Mouse (Mus musculus) liver, postnatal 0 days (tissue): ENCODE results near the gene Tcf3. TPM values are rescaled to one million over a fixed set of nuclear protein-coding genes. Genes with fewer than 3 reads are reported as not detected.

Experiments
- ATAC-seq: fragments of 200-750 bp; cut with Nextera tagmentation; 2 replicates; pipeline ENCODE4 v1.8.0; 2017; ENCODE audit warnings: mild to moderate bottlenecking, moderate library complexity
- DNase-seq: peaks from one replicate; pipeline ENCODE4 v3.0.0-alpha.2; 2016
- H3K27ac ChIP-seq: fragments of 300-500 bp; sonication (generic); 2 replicates; pipeline ENCODE4 v1.5.1; 2014; ENCODE audit warnings: antibody characterized with exemption, moderate library complexity, mild to moderate bottlenecking, low read depth
- H3K27me3 ChIP-seq: fragments of 300-500 bp; sonication (generic); 2 replicates; pipeline ENCODE4 v1.6.1; 2014; ENCODE audit warnings: low read length, control low read depth, mixed read lengths; ENCODE audit not compliant: insufficient read depth
- H3K36me3 ChIP-seq: fragments of 300-500 bp; sonication (generic); replicated peaks from 2 replicates; pipeline ENCODE4 v1.6.1; 2014; ENCODE audit warnings: mild to moderate bottlenecking, control low read depth, low read length, moderate library complexity, mixed read lengths; ENCODE audit not compliant: insufficient read depth
- H3K4me1 ChIP-seq: fragments of 300-500 bp; sonication (generic); 2 replicates; pipeline ENCODE4 v1.6.1; 2014; ENCODE audit warnings: antibody characterized with exemption, mild to moderate bottlenecking, control low read depth; ENCODE audit not compliant: insufficient read depth
- H3K4me2 ChIP-seq: fragments of 300-500 bp; sonication (generic); 2 replicates; pipeline ENCODE4 v1.6.1; 2014; ENCODE audit warnings: low read depth, mild to moderate bottlenecking, low read length, moderate library complexity, mixed read lengths
- H3K4me3 ChIP-seq: fragments of 300-500 bp; sonication (generic); 2 replicates; pipeline ENCODE4 v1.5.1; 2014; ENCODE audit warnings: low read depth, low read length
- H3K9ac ChIP-seq: fragments of 300-500 bp; sonication (generic); replicated peaks from 2 replicates; pipeline ENCODE4 v1.6.1; 2014; ENCODE audit warnings: mild to moderate bottlenecking, moderate library complexity
- H3K9me3 ChIP-seq: fragments of 300-500 bp; sonication (generic); 2 replicates; pipeline ENCODE4 v1.6.1; 2016; ENCODE audit warnings: mild to moderate bottlenecking, control low read depth, low read length, mixed read lengths
- CTCF ChIP-seq: sonication (generic); IDR thresholded peaks from 2 replicates; pipeline ENCODE4 v1.5.1; 2016; ENCODE audit warnings: antibody characterized with exemption, low read depth
- EP300 ChIP-seq: IDR thresholded peaks from 2 replicates; pipeline ENCODE4 v1.6.1; 2016; ENCODE audit warnings: antibody characterized with exemption, low read depth, mild to moderate bottlenecking
- WGBS: fragments of 180-500 bp; shearing (Covaris S2); extraction: QIAGEN DNeasy Blood & Tissue Kit; methylation state at CpG from one replicate; pipeline ENCODE4 v1.1.7; 2014; ENCODE audit not compliant: insufficient replicate concordance; 5-methylcytosine and 5-hydroxymethylcytosine counted together
- polyA plus RNA-seq: library from polyadenylated mRNA; unstranded; fragments of >200 nt; fragmentation: Nextera tagmentation; extraction: Ambion mirVana; gene quantifications from 2 replicates; pipeline ENCODE4 v1.2.1, GENCODE M21; 2015

Gene Tcf3
- polyA plus RNA-seq, 1 experiment from 2014 or later = 28.2 TPM

DNA sequence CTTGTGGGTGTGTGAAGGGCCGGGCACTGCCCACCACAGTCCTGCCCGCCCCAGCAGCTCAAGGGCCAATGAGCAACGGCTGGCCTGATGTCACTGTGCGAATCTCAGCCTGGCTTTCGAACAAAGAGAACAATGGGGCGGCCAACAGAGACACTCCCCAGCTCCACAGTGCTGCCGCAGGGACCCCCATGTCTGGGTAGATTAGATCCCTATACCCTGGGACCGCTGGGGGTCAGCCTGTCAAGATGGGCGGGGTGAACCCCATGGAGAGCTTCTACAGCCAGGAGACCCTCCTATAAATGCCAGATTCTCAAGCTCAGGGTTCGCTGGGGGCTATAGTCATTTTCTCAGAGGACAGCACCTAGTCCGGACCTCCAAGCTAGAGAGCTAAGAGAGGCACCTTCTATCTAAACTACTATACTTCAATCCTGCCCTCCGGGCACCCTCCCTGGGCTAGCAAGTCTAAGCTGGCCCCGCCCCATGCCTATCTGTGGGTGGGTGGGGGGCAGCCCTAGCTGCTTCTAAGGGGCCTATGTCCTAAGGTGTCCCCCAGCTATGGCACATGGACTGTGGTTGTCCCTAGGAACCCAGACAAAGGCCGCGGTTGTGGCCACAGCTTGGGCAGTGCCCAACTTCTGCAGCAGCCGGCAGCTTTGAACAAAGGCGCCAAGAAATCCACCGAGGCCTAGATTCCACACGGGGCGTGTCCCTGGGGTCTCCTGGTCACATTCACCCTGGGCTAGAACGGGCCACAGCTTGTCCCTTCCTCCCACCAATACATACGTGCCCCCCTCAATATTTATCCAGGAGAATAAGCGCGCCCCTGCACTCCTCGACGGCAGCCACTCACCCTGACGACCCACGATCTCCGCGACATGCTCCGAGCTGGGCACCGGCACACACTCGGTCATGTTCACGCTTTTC lies 47.4 kb downstream of the Tcf3 start:
- DNase-seq = no peak
- H3K4me1 ChIP-seq = peaks cover 46% of the 10 kb centered on the region

DNA sequence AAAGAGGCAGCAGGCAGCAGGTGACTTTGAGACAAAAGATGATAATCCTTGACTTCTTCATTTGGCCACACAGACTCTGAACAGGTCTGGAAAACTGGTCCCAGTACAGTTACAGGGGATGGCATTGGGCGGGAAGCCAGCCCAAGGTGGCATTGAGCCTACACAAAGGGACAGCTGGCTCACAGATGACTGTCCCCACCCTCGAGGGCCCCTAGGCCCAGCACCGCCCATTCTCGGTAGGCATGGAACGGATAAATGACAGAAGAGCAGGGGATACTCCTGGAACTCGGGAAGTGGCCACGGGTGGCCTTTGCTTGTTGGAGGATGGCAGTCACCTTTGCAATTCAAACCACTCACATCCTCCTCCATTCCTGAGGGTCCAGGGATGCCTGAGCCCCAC lies 48.1 kb downstream of the Tcf3 start:
- no peaks in the 10 kb centered on the region for H3K9me3 ChIP-seq
- ATAC-seq (no peak), DNase-seq (no peak)
- peak overlapping the region; percentile 63 for H3K4me3 ChIP-seq
- no peak for TF ChIP-seq EP300
- TF ChIP-seq CTCF = no peak
- peaks cover 46% of the 10 kb centered on the region for H3K4me1 ChIP-seq
- H3K36me3 ChIP-seq = peaks cover 13% of the 10 kb centered on the region
- H3K27ac ChIP-seq = no peak overlapping the region
- peak overlapping the region; percentile 76; the same call in 1 of the 2 replicates for H3K9ac ChIP-seq
- peak overlapping the region; percentile 99 for H3K4me2 ChIP-seq
- peaks cover 10% of the 10 kb centered on the region; the same call in 1 of the 2 replicates for H3K27me3 ChIP-seq
- 60% methylated on average over 7 of the region's 7 CpGs for WGBS

More for the DNA sequence above, 47.4 kb downstream of the Tcf3 start:
- Histone ChIP-seq H3K9ac (peak overlapping the region; percentile 76), H3K4me2 (peak overlapping the region; percentile 99), H3K27me3 (peaks cover 10% of the 10 kb centered on the region; the same call in 1 of the 2 replicates), H3K9me3 (no peaks in the 10 kb centered on the region), H3K4me3 (peak overlapping the region; percentile 63), H3K27ac (no peak overlapping the region), H3K36me3 (peaks cover 13% of the 10 kb centered on the region)
- WGBS = 17% methylated on average over 34 of the region's 34 CpGs
- TF ChIP-seq CTCF (no peak), EP300 (no peak)
- ATAC-seq = no peak

DNA sequence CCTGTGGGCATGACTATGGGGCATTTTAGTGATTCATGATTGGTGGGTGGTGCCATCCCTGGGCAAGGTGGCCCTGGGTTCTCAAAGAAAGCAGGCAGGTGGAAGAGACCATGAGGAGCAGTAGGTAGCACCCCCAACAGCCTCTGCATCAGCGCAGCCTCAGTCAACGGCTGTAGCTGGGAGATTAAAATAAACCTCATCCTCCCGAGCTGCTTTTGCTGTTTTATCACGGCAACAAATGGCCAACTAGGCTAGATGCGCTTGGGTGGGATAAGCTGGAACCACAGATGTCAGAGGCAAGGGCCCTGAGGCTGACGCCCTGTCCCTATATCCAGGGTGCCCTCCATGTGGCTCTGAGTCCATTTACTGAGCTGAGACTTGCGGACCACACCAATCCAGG lies 48.7 kb downstream of the Tcf3 start:
- Histone ChIP-seq H3K9ac (no peak overlapping the region), H3K4me2 (no peak overlapping the region; the same call in 1 of the 2 replicates), H3K27ac (no peak overlapping the region), H3K27me3 (peaks cover 10% of the 10 kb centered on the region; the same call in 1 of the 2 replicates), H3K36me3 (peaks cover 13% of the 10 kb centered on the region), H3K4me1 (peaks cover 46% of the 10 kb centered on the region), H3K9me3 (no peaks in the 10 kb centered on the region), H3K4me3 (no peak overlapping the region)
- ATAC-seq (peak; percentile 62), DNase-seq (no peak)
- 52% methylated on average over 7 of the region's 7 CpGs for WGBS
- TF ChIP-seq EP300 = peak; percentile 68
- no peak for TF ChIP-seq CTCF

DNA sequence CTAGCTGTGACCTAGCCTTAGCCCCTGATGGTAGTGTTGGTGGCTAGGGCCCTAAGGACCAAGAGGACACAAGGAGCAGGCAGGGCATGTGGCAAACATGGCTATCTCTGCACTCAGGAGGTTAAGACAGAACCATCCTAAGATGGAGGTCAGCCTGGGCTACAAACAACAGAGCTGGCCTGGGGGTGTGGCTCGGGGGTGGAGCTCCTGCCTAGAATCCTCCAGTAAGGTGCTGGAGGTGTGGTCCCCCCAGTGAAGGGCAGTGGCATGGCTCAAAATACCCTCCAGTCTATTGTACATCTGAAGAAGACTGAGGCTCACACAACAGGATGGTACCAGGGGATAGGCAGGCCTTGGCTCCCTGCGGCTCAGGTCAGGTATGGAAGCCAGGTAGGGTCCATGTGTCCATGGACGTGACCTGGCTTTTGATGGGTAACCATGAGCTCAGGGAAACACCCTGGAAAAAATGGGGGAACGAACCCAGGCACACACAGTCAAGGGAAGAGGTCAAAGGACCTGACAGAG lies 49.3 kb downstream of the Tcf3 start:
- TF ChIP-seq EP300 (no peak), CTCF (no peak)
- 83% methylated on average over 4 of the region's 4 CpGs for WGBS
- Histone ChIP-seq H3K27ac (no peak overlapping the region), H3K9me3 (no peaks in the 10 kb centered on the region), H3K27me3 (peaks cover 10% of the 10 kb centered on the region; the same call in 1 of the 2 replicates), H3K9ac (no peak overlapping the region), H3K4me1 (peaks cover 46% of the 10 kb centered on the region), H3K4me2 (no peak overlapping the region), H3K36me3 (peaks cover 13% of the 10 kb centered on the region), H3K4me3 (no peak overlapping the region)
- DNase-seq = peak; percentile 46
- ATAC-seq = no peak

DNA sequence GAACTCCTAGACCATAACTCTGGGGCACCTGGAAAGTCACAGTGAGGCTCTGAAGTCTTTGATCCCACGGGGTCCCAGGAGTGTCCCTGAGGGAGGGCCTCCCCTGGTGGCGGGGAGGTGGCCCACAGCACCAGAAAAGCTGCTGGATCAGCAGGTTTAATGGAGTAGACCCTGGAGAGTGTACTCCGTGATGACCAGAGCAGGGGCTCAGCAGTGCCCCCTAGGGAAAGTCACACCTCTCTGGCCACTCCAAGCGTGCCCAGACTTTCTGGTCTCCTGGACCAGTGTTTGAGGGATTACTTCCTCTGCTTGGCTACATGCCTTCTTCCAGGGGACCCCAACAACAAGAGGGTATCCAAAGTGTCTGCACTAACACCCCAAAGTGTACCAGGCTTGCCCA lies 50.0 kb downstream of the Tcf3 start:
- H3K27ac ChIP-seq = no peak overlapping the region
- TF ChIP-seq CTCF (peak; percentile 32), EP300 (no peak)
- 72% methylated on average over 4 of the region's 4 CpGs for WGBS
- H3K27me3 ChIP-seq = peaks cover 10% of the 10 kb centered on the region; the same call in 1 of the 2 replicates
- H3K4me3 ChIP-seq = no peak overlapping the region
- no peak for DNase-seq
- H3K9me3 ChIP-seq = no peaks in the 10 kb centered on the region
- no peak overlapping the region for H3K9ac ChIP-seq
- H3K4me1 ChIP-seq = peaks cover 42% of the 10 kb centered on the region
- ATAC-seq = no peak
- H3K36me3 ChIP-seq = peaks cover 13% of the 10 kb centered on the region
- no peak overlapping the region for H3K4me2 ChIP-seq

DNA sequence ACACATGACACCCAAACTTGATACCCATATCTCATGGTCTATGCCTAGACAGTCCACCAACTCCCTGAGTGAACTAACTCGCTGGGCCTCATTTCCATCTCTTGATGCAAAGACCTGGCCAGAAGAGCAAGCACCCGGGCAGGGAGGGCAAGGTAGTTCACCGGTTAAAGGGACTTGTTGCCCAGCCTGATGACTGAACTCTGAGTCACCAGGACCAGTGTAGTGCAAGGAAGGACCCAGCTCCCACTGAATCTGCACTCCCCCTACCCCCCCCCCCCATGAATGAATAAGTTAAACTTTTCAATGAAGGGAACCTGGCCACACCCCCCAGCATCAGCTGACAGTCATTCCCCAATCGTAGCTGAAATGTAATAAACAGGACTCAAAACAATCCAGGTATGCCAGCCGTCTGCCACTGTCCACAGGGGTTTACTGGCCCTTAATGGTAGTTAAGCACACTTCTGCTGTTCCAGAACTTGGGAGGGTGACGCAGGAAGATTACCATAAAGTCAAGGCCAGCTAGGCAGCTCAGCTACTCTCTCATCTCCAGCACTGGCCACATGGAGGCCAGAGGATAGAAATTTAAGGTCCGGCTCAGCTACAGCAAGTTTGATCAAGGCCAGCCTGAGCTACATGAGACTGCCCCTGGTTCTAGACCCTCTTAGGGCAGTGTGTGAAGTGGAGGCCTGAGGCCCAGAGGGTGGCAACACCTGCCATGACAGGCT lies 50.6 kb downstream of the Tcf3 start:
- WGBS = 88% methylated on average over 7 of the region's 7 CpGs
- H3K36me3 ChIP-seq = peaks cover 13% of the 10 kb centered on the region
- H3K4me3 ChIP-seq = no peak overlapping the region
- no peak overlapping the region for H3K9ac ChIP-seq
- H3K9me3 ChIP-seq = no peaks in the 10 kb centered on the region
- H3K27me3 ChIP-seq = peaks cover 10% of the 10 kb centered on the region; the same call in 1 of the 2 replicates
- H3K4me1 ChIP-seq = peaks cover 36% of the 10 kb centered on the region
- no peak for DNase-seq
- ATAC-seq = no peak
- TF ChIP-seq CTCF (no peak), EP300 (no peak)
- H3K27ac ChIP-seq = no peak overlapping the region
- no peak overlapping the region for H3K4me2 ChIP-seq
